Mouse (Mus musculus): ENCODE data around the gene Pld6.
A peak's percentile ranks its signal among the peaks of the same experiment; 100 is the strongest.

Pld6 gene

GRCm38 (mm10) chr11:59787199-59787781, at the start of gene Pld6:
Gene Pld6, minus strand, starts transcription at chr11:59787645.
- DNase-seq (ENCODE audit: low read depth, low spot score), result peak; percentile 82

DNA sequence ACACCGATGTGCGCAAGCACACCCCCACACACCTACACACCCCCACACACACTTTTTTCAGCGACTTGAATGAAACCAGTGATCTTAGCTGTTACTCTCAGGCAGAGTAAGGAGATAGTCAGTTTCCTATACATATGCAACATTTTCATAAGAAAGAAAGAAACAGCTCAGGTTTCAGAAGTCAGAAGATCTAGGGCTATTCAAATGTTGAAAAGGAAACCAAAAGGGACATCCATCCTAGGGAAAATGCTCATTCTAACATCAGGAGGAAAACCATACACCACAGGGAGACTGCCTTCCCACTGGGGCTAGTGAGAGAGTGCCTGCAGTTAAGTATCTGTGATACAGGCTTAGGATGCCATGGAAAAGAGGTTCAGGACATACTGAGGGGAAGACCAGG, 34.2 kb upstream of the Pld6 start:
- DNase-seq (ENCODE audit: low read depth, low spot score), result no peak

DNA sequence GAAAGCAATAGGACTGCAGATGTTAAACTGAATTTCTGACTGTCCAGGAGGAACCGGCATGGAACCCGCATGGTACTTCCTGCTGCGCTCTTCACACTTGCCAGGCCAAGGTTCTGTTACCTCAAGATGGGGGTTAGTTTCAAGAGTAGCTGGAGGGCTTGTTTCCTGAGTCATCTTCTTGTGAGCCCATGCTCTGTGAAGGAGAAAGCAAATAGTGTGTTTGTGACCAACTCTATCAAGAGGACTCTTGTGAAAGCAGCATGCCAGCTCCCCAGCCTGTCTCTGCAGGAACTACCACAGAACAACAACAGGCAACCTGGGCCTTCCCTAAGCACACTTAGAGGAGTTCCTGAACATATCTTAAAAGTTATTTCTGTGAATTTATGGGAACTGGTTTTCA, 30.5 kb upstream of the Pld6 start:
- DNase-seq (ENCODE audit: low read depth, low spot score), result no peak

- DNase-seq (ENCODE audit: low read depth, low spot score), result no peak
Measured at GRCm38 (mm10) chr11:59815482-59816065, 28.1 kb upstream of the Pld6 start.

DNA sequence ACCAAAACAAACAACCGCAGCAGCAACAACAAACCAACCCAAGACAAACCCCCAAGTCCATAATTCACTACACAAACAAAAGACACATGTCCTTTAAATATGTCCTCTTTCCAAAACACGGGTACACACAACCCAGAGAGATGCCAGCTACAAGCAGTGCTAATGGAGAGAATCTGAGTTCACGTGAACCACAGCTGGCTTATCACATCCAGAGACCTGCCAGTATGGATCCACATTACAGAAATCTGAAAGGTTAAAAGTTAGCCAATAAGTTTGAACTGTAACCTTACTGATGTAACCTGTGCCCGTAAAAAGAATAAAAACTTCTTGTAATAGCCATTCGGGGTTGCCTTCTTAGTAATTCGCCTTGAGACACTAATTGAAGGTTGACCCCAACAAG, 27.5 kb upstream of the Pld6 start:
- no peak for DNase-seq (ENCODE audit: low read depth, low spot score)

- no peak for DNase-seq (ENCODE audit: low read depth, low spot score)
Measured at GRCm38 (mm10) chr11:59814311-59814710, 26.9 kb upstream of the Pld6 start.

- no peak for DNase-seq (ENCODE audit: low read depth, low spot score)
Measured at GRCm38 (mm10) chr11:59813276-59813675, 25.8 kb upstream of the Pld6 start.

DNA sequence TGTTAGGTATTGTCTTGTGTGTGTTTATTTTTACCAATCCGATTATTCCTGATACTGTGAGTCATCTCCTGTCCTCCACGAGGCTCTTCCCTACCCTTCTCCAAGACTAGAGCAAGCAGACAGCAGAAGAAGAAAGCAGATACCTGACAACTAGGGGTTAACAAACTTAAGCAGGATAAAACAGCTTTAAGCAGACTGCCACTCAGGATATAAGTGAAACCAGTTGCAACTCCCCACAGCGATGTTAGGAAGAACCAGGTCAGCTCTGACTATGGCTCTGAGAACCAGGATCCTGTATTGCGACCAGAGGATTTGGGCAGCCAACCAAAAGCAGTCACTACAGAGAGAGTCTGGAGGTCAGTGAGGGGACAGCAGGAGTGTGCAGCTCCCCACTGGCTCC, 23.8 kb upstream of the Pld6 start:
- DNase-seq (ENCODE audit: low read depth, low spot score), result peak; percentile 20

DNA sequence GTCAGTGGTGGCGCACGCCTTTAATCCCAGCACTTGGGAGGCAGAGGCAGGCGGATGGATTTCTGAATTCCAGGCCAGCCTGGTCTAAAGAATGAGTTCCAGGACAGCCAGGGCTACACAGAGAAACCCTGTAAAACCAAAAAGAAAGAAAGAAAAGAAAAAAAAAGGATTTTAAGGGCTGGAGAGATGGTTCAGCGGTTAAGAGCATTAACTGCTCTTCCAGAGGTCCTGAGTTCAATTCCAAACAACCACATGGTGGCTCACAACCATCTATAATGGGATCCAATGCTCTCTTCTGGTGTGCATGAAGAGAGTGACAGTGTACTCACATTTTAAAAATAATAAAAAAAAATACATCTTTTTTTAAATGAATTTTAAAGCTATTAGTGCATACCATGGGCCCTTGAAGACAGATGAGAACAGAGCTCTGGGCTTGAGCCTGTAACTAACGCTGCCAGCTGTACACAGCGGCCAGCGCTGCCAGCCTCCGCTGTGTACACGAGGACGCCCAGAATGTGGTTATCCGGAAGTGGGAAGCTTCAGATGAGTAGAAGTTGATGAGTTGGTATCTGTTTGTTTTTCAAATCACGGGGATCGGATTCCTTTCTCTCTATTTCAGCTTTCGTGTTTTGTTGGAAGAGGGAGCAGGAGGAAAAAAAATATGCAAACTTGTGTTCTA, 23.2 kb upstream of the Pld6 start:
- peak; percentile 79 for DNase-seq (ENCODE audit: low read depth, low spot score)

- peak; percentile 97 for DNase-seq (ENCODE audit: low read depth, low spot score)
Measured at GRCm38 (mm10) chr11:59809670-59810474, 22.4 kb upstream of the Pld6 start, which contains the start of gene Flcn. Gene Flcn, minus strand, starts transcription at chr11:59810016.

DNA sequence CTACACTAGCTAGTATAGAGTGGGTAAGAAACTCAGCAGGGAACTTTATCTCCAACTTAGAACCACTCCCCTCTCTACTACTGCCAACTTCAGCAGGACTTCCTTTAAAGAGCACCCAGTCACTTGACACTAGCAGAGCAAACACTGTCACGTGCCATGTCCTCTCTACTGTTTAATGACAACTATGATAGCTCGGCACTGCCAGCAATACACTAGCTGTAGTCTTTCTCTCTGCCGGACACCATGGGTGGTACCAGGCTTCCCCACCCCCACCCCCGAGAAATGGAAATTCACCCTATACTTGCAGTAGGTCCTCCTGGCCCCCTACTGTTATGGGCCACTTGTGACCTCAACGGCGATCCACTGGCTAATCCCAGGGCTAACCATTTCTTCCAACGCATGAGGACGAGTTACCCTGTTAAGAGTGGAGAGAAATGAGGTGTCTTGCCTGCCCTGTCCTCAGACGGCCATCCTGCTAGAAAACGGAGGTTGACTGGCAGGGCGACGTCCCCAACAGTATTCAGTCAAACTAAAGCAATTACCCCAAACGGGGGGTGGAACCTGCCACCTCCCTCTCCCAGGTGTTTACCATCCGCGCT, 21.7 kb upstream of the Pld6 start:
- no peak for DNase-seq (ENCODE audit: low read depth, low spot score)

DNA sequence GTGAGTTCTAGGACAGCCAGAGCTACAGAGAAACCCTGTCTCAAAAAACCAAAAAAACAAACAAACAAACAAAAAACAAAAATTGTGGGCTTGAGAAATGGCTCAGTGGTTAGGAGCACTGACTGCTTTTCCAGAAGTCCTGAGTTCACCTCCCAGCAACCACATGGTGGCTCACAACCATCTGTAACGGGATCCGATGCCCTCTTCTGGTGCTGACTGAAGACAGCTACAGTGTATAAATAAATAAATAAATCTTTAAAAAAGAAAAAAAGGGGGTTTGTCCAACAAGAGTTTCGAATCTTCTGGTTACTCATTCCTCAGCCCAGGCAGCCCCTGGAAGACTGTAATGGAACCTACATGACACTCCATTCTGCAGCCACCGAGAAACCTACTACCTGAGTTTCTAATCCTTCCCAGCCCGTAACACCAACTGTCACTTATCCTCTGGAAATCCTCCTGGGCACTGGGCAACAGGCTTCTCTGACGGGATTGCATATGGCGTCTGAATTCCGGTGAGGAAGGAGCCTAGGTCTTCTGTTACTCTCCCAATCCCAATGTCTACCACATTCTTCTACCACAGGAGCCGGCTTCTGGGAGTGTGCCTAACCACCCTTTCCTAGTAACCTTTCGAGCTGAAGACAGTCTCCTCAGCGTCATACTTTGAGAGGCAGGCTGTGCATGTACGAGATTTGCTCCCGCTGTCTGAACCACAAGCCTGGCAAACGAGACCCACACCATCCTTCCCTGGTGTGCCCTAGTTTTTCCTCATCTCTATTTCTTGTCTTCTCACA, 20.9 kb upstream of the Pld6 start:
- no peak for DNase-seq (ENCODE audit: low read depth, low spot score)

DNA sequence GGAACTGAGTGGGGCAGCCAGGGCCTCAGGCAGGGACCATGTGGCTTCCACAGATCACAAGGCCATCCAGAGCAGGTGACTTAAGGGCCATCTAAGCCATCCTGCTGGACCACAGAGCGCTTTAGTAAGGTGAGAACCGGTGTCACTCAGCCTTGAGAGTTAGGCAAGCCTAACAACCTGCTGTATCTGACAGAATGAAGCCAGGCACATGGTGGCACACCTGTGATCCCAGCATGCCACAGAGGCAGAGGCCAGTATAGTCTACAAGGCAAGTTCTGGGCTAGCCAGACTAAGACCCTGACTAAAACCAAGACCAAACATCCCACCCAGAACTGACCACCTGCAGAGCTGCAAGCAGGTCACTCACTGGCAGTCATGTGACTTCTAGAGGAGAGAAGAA, 18.2 kb upstream of the Pld6 start:
- DNase-seq (ENCODE audit: low read depth, low spot score), result no peak

- no peak for DNase-seq (ENCODE audit: low read depth, low spot score)
Measured at GRCm38 (mm10) chr11:59805256-59805655, 17.8 kb upstream of the Pld6 start.

GRCm38 (mm10) chr11:59804409-59805110, 17.1 kb upstream of the Pld6 start:
- no peak for DNase-seq (ENCODE audit: low read depth, low spot score)

GRCm38 (mm10) chr11:59803516-59803915, 16.1 kb upstream of the Pld6 start:
- no peak for DNase-seq (ENCODE audit: low read depth, low spot score)

- DNase-seq (ENCODE audit: low read depth, low spot score), result no peak
Measured at GRCm38 (mm10) chr11:59801881-59802280, 14.4 kb upstream of the Pld6 start.

DNA sequence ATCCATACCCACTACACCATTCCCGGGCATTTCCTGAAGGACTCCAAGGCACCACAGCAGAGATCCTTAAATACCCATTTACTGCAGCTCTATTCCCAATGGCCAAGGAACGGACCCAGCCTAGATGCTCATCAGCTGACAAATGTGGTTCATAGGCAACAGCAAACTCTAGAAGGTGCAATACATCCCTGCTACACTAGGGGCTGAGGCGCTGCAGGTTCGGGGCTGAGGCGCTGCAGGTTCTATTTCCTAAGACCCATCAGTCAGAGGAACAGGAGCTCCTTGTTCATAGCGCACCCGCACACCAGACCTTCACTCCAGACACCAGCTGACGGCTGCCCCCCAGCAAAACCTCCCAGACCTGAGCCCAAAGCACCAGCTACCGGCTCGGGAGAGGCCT, 13.0 kb upstream of the Pld6 start:
- no peak for DNase-seq (ENCODE audit: low read depth, low spot score)

GRCm38 (mm10) chr11:59793390-59793789, 5.9 kb upstream of the Pld6 start:
- DNase-seq (ENCODE audit: low read depth, low spot score), result no peak

- no peak for DNase-seq (ENCODE audit: low read depth, low spot score)
Measured at GRCm38 (mm10) chr11:59789311-59789710, 1.9 kb upstream of the Pld6 start.

Measured in A20 (cell line).